Mouse (Mus musculus) myocyte (in vitro differentiated cells): ENCODE measurements at regions not wholly inside any gene's neighbourhood (a gene's known extent, or its start where the extent isn't known, plus 50 kb on each side); places are given as distances from the start of the nearest gene placed in this dataset.

ENCODE experiments used
- H3K27me3 ChIP-seq: one replicate; pipeline ENCODE4 v1.6.1; 2011; ENCODE audit not compliant: control insufficient read depth, insufficient read depth, insufficient read length
- H3K36me3 ChIP-seq: one replicate; pipeline ENCODE4 v1.6.1; 2011; ENCODE audit not compliant: control insufficient read depth, insufficient read depth
- H3K4me2 ChIP-seq: one replicate; pipeline ENCODE4 v1.6.1; 2011; ENCODE audit warnings: low read depth, control low read depth
- H3K4me3 ChIP-seq: one replicate; pipeline ENCODE4 v1.5.1; 2011; ENCODE audit warnings: mild to moderate bottlenecking, control low read depth, moderate library complexity
- H3K79me2 ChIP-seq: one replicate; pipeline ENCODE4 v1.6.1; 2011; ENCODE audit not compliant: control insufficient read depth, insufficient read depth
- H3ac ChIP-seq: one replicate; pipeline ENCODE4 v1.6.1; 2011; ENCODE audit not compliant: control insufficient read depth, insufficient read length
- CEBPB ChIP-seq: IDR thresholded peaks from 2 replicates; pipeline ENCODE4 v1.6.1; 2011; ENCODE audit warnings: mild to moderate bottlenecking, moderate library complexity; ENCODE audit not compliant: poor library complexity, insufficient read depth, severe bottlenecking
- E2F4 ChIP-seq: IDR thresholded peaks from one replicate; pipeline ENCODE4 v1.6.1; 2011; ENCODE audit warnings: mild to moderate bottlenecking, control low read depth, moderate library complexity; ENCODE audit not compliant: insufficient read depth
- MAX ChIP-seq: IDR thresholded peaks from one replicate; pipeline ENCODE4 v1.6.1; 2011; ENCODE audit warnings: low read depth, mild to moderate bottlenecking, control low read depth
- MYOD1 ChIP-seq, 3 experiments: IDR thresholded peaks; one replicate each; pipeline ENCODE4 v1.6.1; 2011; ENCODE audit warnings: control low read depth in 2 of 3, low read depth in 2 of 3, mild to moderate bottlenecking in 2 of 3, moderate library complexity in 1 of 3; ENCODE audit not compliant: insufficient read length in 2 of 3, control insufficient read depth in 1 of 3
- MYOG ChIP-seq, 3 experiments: IDR thresholded peaks; one replicate each; pipeline ENCODE4 v1.6.1; 2011; ENCODE audit warnings: control low read depth in 2 of 3, low read depth in 2 of 3, mild to moderate bottlenecking in 2 of 3; ENCODE audit not compliant: insufficient read length in 2 of 3, control insufficient read depth in 1 of 3, insufficient read depth in 1 of 3
- POLR2A ChIP-seq: IDR thresholded peaks from one replicate; pipeline ENCODE4 v1.6.1; 2011; ENCODE audit warnings: low read depth, mild to moderate bottlenecking, control low read depth, moderate library complexity; ENCODE audit not compliant: insufficient read length
- POLR2AphosphoS2 ChIP-seq: IDR thresholded peaks from one replicate; pipeline ENCODE4 v1.6.1; 2011; ENCODE audit warnings: low read depth, control low read depth; ENCODE audit not compliant: insufficient read length
- REST ChIP-seq: IDR thresholded peaks from one replicate; pipeline ENCODE4 v1.6.1; 2011; ENCODE audit warnings: mild to moderate bottlenecking, control low read depth, moderate library complexity; ENCODE audit not compliant: insufficient read depth, insufficient read length
- SRF ChIP-seq: IDR thresholded peaks from one replicate; pipeline ENCODE4 v1.6.1; 2011; ENCODE audit warnings: low read depth; ENCODE audit not compliant: control insufficient read depth, insufficient read length
- TCF12 ChIP-seq: IDR thresholded peaks from one replicate; pipeline ENCODE4 v1.6.1; 2011; ENCODE audit warnings: mild to moderate bottlenecking, control low read depth; ENCODE audit not compliant: poor library complexity, insufficient read depth, severe bottlenecking
- TCF3 ChIP-seq: IDR thresholded peaks from one replicate; pipeline ENCODE4 v1.6.1; 2011; ENCODE audit warnings: low read depth, control low read depth; ENCODE audit not compliant: insufficient read length
- USF1 ChIP-seq: IDR thresholded peaks from one replicate; pipeline ENCODE4 v1.6.1; 2011; ENCODE audit warnings: low read depth, mild to moderate bottlenecking, control low read depth, moderate library complexity

DNA sequence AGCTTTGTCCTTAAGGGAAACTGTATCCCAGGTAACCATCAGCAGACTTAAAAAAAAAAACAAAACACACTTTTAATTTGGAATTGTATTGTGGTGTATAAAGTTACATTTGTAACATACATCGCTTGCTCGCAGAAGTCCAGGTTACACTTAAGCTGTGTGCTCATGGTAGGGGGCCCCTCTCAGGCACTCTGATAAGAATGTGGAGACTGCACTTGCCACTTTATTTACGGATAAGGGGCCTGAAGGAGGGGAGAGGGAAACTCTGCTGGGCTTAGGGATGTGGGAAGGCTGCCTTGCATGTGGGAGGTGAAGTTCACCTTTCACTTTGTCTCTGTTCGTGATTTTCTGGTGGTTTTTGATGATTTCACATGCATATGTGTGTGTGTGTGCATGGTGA is 58.7 kb downstream of the Ccdc185 start:
- Histone ChIP-seq H3K27me3 (peaks cover 19% of the 10 kb centered on the region), H3ac (no peak overlapping the region), H3K79me2 (no peaks in the 10 kb centered on the region), H3K4me2 (no peak overlapping the region), H3K4me3 (no peak overlapping the region), H3K36me3 (no peaks in the 10 kb centered on the region)
- TF ChIP-seq MYOG (IDR thresholded peaks at IDR 0.05; ENCODE audit: control insufficient read depth in 1 of 3, insufficient read depth in 1 of 3, insufficient read length in 2 of 3, low read depth in 2 of 3) (no peak), TCF12 (no peak), MYOD1 (IDR thresholded peaks at IDR 0.05; ENCODE audit: control insufficient read depth in 1 of 3, insufficient read length in 2 of 3, low read depth in 2 of 3) (no peak), POLR2AphosphoS2 (no peak), SRF (no peak), CEBPB (no peak), TCF3 (no peak), MAX (no peak)

DNA sequence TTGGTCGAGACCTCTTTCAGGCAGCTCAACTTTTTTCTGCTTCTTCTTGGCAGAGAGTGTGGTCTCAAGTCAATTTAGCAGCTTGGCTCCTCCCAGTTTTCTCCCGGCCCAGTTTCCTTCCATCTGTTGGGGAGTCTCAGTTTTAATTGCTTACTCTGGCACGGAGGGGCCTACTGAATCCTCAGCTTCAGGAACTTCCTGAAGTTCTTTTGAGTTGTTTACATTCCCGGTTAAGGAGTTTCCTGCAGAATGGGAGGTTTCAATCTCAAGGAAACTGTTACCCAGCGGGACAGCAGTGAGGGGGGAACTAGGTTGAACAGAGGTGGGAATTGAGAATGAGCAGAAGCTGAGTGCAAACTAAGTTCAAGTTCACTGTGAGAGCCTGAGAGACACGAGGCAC is 59.2 kb downstream of the Ccdc185 start:
- Histone ChIP-seq H3K27me3 (peaks cover 19% of the 10 kb centered on the region), H3K4me3 (no peak overlapping the region), H3ac (no peak overlapping the region), H3K36me3 (no peaks in the 10 kb centered on the region), H3K79me2 (no peaks in the 10 kb centered on the region), H3K4me2 (no peak overlapping the region)
- no peak for TF ChIP-seq E2F4
- TF ChIP-seq REST, result no peak
- TF ChIP-seq TCF3, result no peak
- TF ChIP-seq MAX, result no peak
- no peak for TF ChIP-seq USF1
- no peak for TF ChIP-seq POLR2A
- no peak for TF ChIP-seq CEBPB
- no peak for TF ChIP-seq SRF
- no peak for TF ChIP-seq MYOG (IDR thresholded peaks at IDR 0.05; ENCODE audit: control insufficient read depth in 1 of 3, insufficient read depth in 1 of 3, insufficient read length in 2 of 3, low read depth in 2 of 3)
- TF ChIP-seq POLR2AphosphoS2, result no peak

DNA sequence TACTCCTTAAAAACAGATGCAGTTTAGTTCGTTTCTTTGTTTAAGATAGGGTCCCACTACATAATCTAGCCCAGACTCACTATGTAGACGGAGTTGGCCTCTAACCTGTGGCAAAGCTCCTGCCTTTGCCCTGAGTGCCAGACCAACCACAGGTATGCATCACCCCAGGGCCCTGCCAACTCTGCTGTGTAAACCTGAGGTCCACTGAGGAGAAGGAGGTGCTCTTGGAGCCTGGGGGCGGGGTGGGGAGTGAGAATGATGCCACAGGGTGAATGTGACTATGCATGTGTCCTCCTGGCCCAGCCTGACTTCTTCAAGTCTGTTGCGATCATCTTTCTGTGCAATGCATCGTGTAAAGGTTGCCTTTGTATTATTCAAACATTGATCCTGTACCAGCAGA is 61.8 kb downstream of the Ccdc185 start:
- TF ChIP-seq E2F4 (no peak), MYOG (IDR thresholded peaks at IDR 0.05; ENCODE audit: control insufficient read depth in 1 of 3, insufficient read depth in 1 of 3, insufficient read length in 2 of 3, low read depth in 2 of 3) (no peak), CEBPB (no peak)
- Histone ChIP-seq H3K79me2 (no peaks in the 10 kb centered on the region), H3K4me2 (no peak overlapping the region), H3K36me3 (no peaks in the 10 kb centered on the region), H3K4me3 (no peak overlapping the region), H3K27me3 (peaks cover 17% of the 10 kb centered on the region), H3ac (no peak overlapping the region)

DNA sequence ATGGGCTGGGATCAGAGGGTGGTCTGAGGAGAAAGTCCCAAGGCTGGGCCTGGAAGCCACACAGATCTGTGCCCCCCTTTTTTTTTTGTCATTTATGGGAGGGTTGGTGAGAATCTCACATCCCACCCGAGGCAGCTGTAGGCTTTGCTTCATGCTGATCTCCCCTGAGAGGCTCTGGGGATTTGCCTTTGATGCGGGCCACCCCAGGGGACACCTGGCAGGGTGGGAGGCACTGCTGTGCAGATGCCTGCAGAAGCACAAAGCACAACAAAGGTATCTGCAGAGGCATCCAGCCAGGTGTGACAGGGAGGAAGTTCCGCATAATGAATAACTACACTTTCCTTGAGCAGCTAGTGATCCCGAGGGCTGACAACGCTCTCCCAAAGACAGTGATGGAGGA is 62.7 kb downstream of the Ccdc185 start:
- Histone ChIP-seq H3K4me3 (no peak overlapping the region), H3K36me3 (no peaks in the 10 kb centered on the region), H3K4me2 (no peak overlapping the region), H3K79me2 (no peaks in the 10 kb centered on the region), H3K27me3 (peaks cover 11% of the 10 kb centered on the region), H3ac (no peak overlapping the region)
- no peak for TF ChIP-seq SRF
- TF ChIP-seq TCF3, result no peak
- no peak for TF ChIP-seq MAX
- no peak for TF ChIP-seq MYOD1 (IDR thresholded peaks at IDR 0.05; ENCODE audit: control insufficient read depth in 1 of 3, insufficient read length in 2 of 3, low read depth in 2 of 3)
- TF ChIP-seq MYOG (IDR thresholded peaks at IDR 0.05; ENCODE audit: control insufficient read depth in 1 of 3, insufficient read depth in 1 of 3, insufficient read length in 2 of 3, low read depth in 2 of 3), result no peak
- TF ChIP-seq POLR2A, result no peak
- no peak for TF ChIP-seq E2F4
- no peak for TF ChIP-seq TCF12
- no peak for TF ChIP-seq POLR2AphosphoS2
- TF ChIP-seq CEBPB, result no peak
- no peak for TF ChIP-seq USF1
- no peak for TF ChIP-seq REST

DNA sequence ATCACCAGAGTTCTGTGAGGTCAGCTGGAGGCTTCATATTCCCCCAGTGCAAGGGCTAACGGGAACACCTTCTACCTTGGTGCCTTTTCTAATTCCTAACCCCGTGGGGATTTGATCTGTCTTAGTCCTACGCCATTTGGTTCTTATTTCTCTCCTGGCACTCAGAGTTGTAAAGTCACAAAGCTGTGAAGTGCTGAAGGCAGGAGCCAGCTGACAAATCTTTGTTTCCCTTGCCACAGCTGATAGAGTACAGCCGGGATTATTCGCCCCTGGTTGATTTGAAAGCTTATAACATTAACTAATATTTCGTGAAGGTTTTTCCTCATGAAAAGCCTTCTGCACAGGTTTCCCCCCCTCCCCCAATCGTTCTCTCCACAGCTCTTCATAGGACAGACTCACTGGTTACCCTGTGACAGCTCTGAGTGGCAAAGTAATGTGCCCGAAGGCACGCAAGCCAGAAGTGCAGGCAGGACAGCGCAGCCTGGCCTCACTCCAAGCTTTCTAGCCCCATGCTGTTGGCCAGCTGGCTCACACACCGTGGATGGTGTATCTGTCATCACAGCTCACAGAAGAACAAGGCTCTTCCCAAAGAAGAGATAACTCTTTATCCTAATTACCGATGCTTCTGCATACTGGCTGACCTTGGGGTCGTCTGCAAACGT is 66.3 kb downstream of the Ccdc185 start:
- no peak overlapping the region for H3K4me3 ChIP-seq
- H3K4me2 ChIP-seq, result no peak overlapping the region

More for the DNA sequence above, 66.3 kb downstream of the Ccdc185 start:
- H3ac ChIP-seq, result no peak overlapping the region
- H3K36me3 ChIP-seq, result no peaks in the 10 kb centered on the region
- peaks cover 26% of the 10 kb centered on the region for H3K27me3 ChIP-seq
- no peaks in the 10 kb centered on the region for H3K79me2 ChIP-seq
- TF ChIP-seq TCF3, result no peak
- no peak for TF ChIP-seq CEBPB
- TF ChIP-seq MAX, result no peak
- peak in 1 of 3 experiments; percentile 14 for TF ChIP-seq MYOD1 (IDR thresholded peaks at IDR 0.05; ENCODE audit: control insufficient read depth in 1 of 3, insufficient read length in 2 of 3, low read depth in 2 of 3)
